Comparison of ENCODE assay signal across 7 mouse cellular contexts in the genomic region with DNA sequence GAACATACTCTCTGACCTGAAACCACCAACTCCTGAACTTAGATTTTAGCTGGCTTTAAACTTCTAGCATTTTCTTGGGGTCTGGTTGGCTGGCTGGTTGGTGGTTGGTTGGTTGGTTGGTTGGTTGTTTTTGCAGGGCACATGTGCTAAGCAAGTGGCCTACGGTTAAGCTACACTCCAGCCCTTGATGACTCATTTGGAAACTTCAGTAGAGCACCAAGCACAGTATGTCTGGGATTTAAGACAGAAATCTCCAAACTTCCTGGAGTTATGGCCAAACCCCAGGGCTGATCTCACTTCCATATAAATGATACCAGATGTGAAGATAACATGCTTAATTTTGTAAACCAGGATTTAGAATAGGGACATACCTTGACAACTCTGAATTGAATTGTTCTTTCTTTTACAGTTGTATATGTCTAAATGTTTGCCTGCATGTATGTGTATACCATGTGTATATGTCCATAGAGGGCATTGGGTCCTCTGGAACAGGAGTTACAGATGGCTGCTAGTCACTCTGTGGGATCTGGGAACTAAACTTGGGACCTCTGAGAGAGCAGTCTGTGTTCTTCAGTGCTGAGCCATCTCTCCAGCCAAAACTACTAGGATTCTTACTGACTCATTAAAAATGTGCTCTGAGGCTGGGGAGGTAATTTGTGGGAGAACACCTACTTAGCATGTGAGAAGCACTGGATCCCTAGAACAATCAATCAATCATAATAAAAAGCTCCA. TPM values are rescaled to one million over a fixed set of nuclear protein-coding genes. Genes with fewer than 3 reads are reported as not detected.
DNase-seq lines count a peak whose midpoint lies in the region.
"Not testable (repeated sequence)": the region's sequence is repeated elsewhere in the genome, so short reads cannot be mapped to it uniquely, and the experiment has no call there.

No protein-coding gene starts in this region.

- H3K27me3 ChIP-seq in heart, embryonic 10.5 days (ENCODE audit: insufficient read depth, poor library complexity, severe bottlenecking); limb, embryonic 10.5 days (ENCODE audit: low read depth, poor library complexity, severe bottlenecking); midbrain, embryonic 10.5 days (ENCODE audit: low read depth, poor library complexity, severe bottlenecking): not testable (repeated sequence)

- not testable (repeated sequence) for H3K4me3 ChIP-seq in heart, embryonic 10.5 days; limb, embryonic 10.5 days; midbrain, embryonic 10.5 days

- not testable (repeated sequence) for H3K27ac ChIP-seq in heart, embryonic 10.5 days; limb, embryonic 10.5 days; midbrain, embryonic 10.5 days (replicated peaks)

- WGBS in heart, embryonic 10.5 days = 80% methylated on average over 1 of the region's 1 CpGs
- 83% methylated on average over 1 of the region's 1 CpGs for WGBS in limb, embryonic 10.5 days
- WGBS in midbrain, embryonic 10.5 days = 77% methylated on average over 1 of the region's 1 CpGs

- H3K4me1 ChIP-seq in heart, embryonic 10.5 days; limb, embryonic 10.5 days; midbrain, embryonic 10.5 days: not testable (repeated sequence)

- peaks cover 16% of the 10 kb centered on the region for H3K9me3 ChIP-seq in heart, embryonic 10.5 days
- H3K9me3 ChIP-seq in limb, embryonic 10.5 days (replicated peaks) = peaks cover 15% of the 10 kb centered on the region
- H3K9me3 ChIP-seq in midbrain, embryonic 10.5 days (replicated peaks) = peaks cover 28% of the 10 kb centered on the region

- peaks cover 16% of the 10 kb centered on the region for H3K36me3 ChIP-seq in heart, embryonic 10.5 days
- peaks cover 13% of the 10 kb centered on the region for H3K36me3 ChIP-seq in limb, embryonic 10.5 days
- H3K36me3 ChIP-seq in midbrain, embryonic 10.5 days = peaks cover 26% of the 10 kb centered on the region

- DNase-seq in adrenal gland, adult 8-10 months = peak; percentile 38
- DNase-seq in fat pad, adult 2 months (ENCODE audit: extremely low read depth, low read depth, low spot score) = peak; percentile 76
- peak; percentile 90 for DNase-seq in heart, embryonic 10.5 days (ENCODE audit: low spot score)
- peak; percentile 63 to 69 for DNase-seq in kidney, adult 8-10 months
- DNase-seq in limb, embryonic 10.5 days (ENCODE audit: low spot score) = peak; percentile 43
- DNase-seq in midbrain, embryonic 10.5 days (ENCODE audit: low spot score) = peak; percentile 15
- peak; percentile 54 for DNase-seq in spleen, adult 12 weeks (ENCODE audit: low spot score)

RNA-seq across cellular contexts. Expression of a gene that starts 39.4 kb away (rescaled TPM):
- 100 to 1,000 TPM in 2 of 4 experiments, 10 to 100 TPM in 2; 71.9 to 122 (median 93.1) TPM for total RNA-seq in adrenal gland, adult 8-10 months (2022)
- polyA plus RNA-seq in heart, embryonic 10.5 days (2016; fragmentation: Nextera tagmentation; extraction: Ambion mirVana) = 10.3 and 11.7 TPM in 2 replicates
- polyA plus RNA-seq in limb, embryonic 10.5 days (2016; fragmentation: Nextera tagmentation; extraction: Ambion mirVana) = 11.0 and 14.3 TPM in 2 replicates
- 12.6 and 14.8 TPM in 2 replicates for polyA plus RNA-seq in midbrain, embryonic 10.5 days (2016; fragmentation: Nextera tagmentation; extraction: Ambion mirVana)

RNA-seq across cellular contexts. Expression of a gene that starts 48.4 kb away (rescaled TPM):
- 10 to 100 TPM; 46.4 to 69.5 (median 53.9) TPM for total RNA-seq in adrenal gland, adult 8-10 months (2022)
- polyA plus RNA-seq in heart, embryonic 10.5 days (2016; fragmentation: Nextera tagmentation; extraction: Ambion mirVana) = 42.4 and 51.0 TPM in 2 replicates
- 64.7 and 74.1 TPM in 2 replicates for polyA plus RNA-seq in limb, embryonic 10.5 days (2016; fragmentation: Nextera tagmentation; extraction: Ambion mirVana)
- polyA plus RNA-seq in midbrain, embryonic 10.5 days (2016; fragmentation: Nextera tagmentation; extraction: Ambion mirVana) = 57.7 and 60.4 TPM in 2 replicates

Comparison
In these comparisons a context has a peak if more than half of its experiments do, and no peak if none do; other contexts are left out.
1. DNase-seq: peak in every context shown above with its lines; median percentile 90 in heart, embryonic 10.5 days; 76 in fat pad, adult 2 months; 66 in kidney, adult 8-10 months; 54 in spleen, adult 12 weeks; 43 in limb, embryonic 10.5 days; 38 in adrenal gland, adult 8-10 months; 15 in midbrain, embryonic 10.5 days.